Mouse (Mus musculus) intestine, embryonic 16.5 days (tissue): ENCODE measurements at regions not wholly inside any gene's neighbourhood (a gene's known extent, or its start where the extent isn't known, plus 50 kb on each side); places are given as distances from the start of the nearest gene placed in this dataset.
"Not testable (repeated sequence)": the region's sequence is repeated elsewhere in the genome, so short reads cannot be mapped to it uniquely, and the experiment has no call there.

Experiments
- ATAC-seq: fragments of 200-750 bp; cut with Nextera tagmentation; 2 replicates; pipeline ENCODE4 v1.8.0; 2017; ENCODE audit warnings: moderate TSS enrichment, moderate library complexity
- H3K27ac ChIP-seq: fragments of 300-500 bp; sonication (generic); 2 replicates; pipeline ENCODE4 v1.5.1; 2014; ENCODE audit warnings: mild to moderate bottlenecking, low read length
- H3K27me3 ChIP-seq: fragments of 300-500 bp; sonication (generic); replicated peaks from 2 replicates; pipeline ENCODE4 v1.6.1; 2014; ENCODE audit warnings: low read length, control low read depth, mixed read lengths; ENCODE audit not compliant: control insufficient read depth, insufficient read depth
- H3K36me3 ChIP-seq: fragments of 300-500 bp; sonication (generic); 2 replicates; pipeline ENCODE4 v1.6.1; 2014; ENCODE audit warnings: low read length, control low read depth; ENCODE audit not compliant: control insufficient read depth, insufficient read depth
- H3K4me1 ChIP-seq: fragments of 300-500 bp; sonication (generic); 2 replicates; pipeline ENCODE4 v1.6.1; 2014; ENCODE audit warnings: low read length, control low read depth, mixed read lengths; ENCODE audit not compliant: control insufficient read depth, insufficient read depth
- H3K4me2 ChIP-seq: fragments of 300-500 bp; sonication (generic); 2 replicates; pipeline ENCODE4 v1.6.1; 2014; ENCODE audit warnings: low read depth, low read length, control low read depth
- H3K4me3 ChIP-seq: fragments of 300-500 bp; sonication (generic); 2 replicates; pipeline ENCODE4 v1.5.1; 2014; ENCODE audit warnings: mild to moderate bottlenecking, low read length
- H3K9ac ChIP-seq: fragments of 300-500 bp; sonication (generic); 2 replicates; pipeline ENCODE4 v1.6.1; 2014; ENCODE audit warnings: low read depth, low read length
- H3K9me3 ChIP-seq: fragments of 300-500 bp; sonication (generic); 2 replicates; pipeline ENCODE4 v1.6.1; 2016; ENCODE audit warnings: low read length, control low read depth; ENCODE audit not compliant: control insufficient read depth
- WGBS: fragments of 180-500 bp; shearing (Covaris S2); extraction: QIAGEN DNeasy Blood & Tissue Kit; methylation state at CpG from one replicate; pipeline ENCODE4 v1.1.7; 2014; 5-methylcytosine and 5-hydroxymethylcytosine counted together

GRCm38 (mm10) chr8:20264106-20264505 is 98.9 kb downstream of the Gm15319 start:
- not testable (repeated sequence) for H3K9ac ChIP-seq, H3K4me1 ChIP-seq, H3K9me3 ChIP-seq, H3K36me3 ChIP-seq, H3K27ac ChIP-seq, ATAC-seq, H3K27me3 ChIP-seq, H3K4me2 ChIP-seq, H3K4me3 ChIP-seq
- WGBS: 86% methylated on average over 3 of the region's 3 CpGs

- H3K9ac ChIP-seq, H3K4me3 ChIP-seq: not testable (repeated sequence)
- WGBS: 78% methylated on average over 6 of the region's 7 CpGs
Observed at GRCm38 (mm10) chr8:20262847-20263570, 100.0 kb downstream of the Gm15319 start.

GRCm38 (mm10) chr8:20262253-20262652 is 100.8 kb downstream of the Gm15319 start:
- not testable (repeated sequence) for H3K4me3 ChIP-seq, H3K27me3 ChIP-seq, H3K36me3 ChIP-seq, H3K4me2 ChIP-seq, H3K9ac ChIP-seq, H3K27ac ChIP-seq, H3K9me3 ChIP-seq, H3K4me1 ChIP-seq
- peak; percentile 60; the same call in 1 of the 2 replicates for ATAC-seq
- no CpG with 5 or more reads among the region's 3 CpGs for WGBS

More at GRCm38 (mm10) chr8:20262847-20263570, 100.0 kb downstream of the Gm15319 start:
- not testable (repeated sequence) for H3K9me3 ChIP-seq, H3K4me2 ChIP-seq, H3K4me1 ChIP-seq, H3K27me3 ChIP-seq, ATAC-seq, H3K27ac ChIP-seq, H3K36me3 ChIP-seq

GRCm38 (mm10) chr8:20261452-20262181 is 101.4 kb downstream of the Gm15319 start:
- H3K4me2 ChIP-seq, H3K27ac ChIP-seq, H3K9ac ChIP-seq, H3K9me3 ChIP-seq, H3K27me3 ChIP-seq, H3K36me3 ChIP-seq, H3K4me1 ChIP-seq, H3K4me3 ChIP-seq: not testable (repeated sequence)
- 57% methylated on average over 5 of the region's 9 CpGs for WGBS
- peak; percentile 67; the same call in 1 of the 2 replicates for ATAC-seq

GRCm38 (mm10) chr8:20261007-20261406 is 102.0 kb downstream of the Gm15319 start:
- not testable (repeated sequence) for H3K27me3 ChIP-seq, H3K9ac ChIP-seq, ATAC-seq, H3K4me2 ChIP-seq, H3K4me3 ChIP-seq, H3K36me3 ChIP-seq, H3K4me1 ChIP-seq, H3K9me3 ChIP-seq, H3K27ac ChIP-seq
- WGBS: no CpG with 5 or more reads among the region's 2 CpGs

- not testable (repeated sequence) for H3K4me3 ChIP-seq, ATAC-seq, H3K27ac ChIP-seq, H3K9me3 ChIP-seq, H3K27me3 ChIP-seq, H3K4me2 ChIP-seq, H3K4me1 ChIP-seq, H3K36me3 ChIP-seq, H3K9ac ChIP-seq
- WGBS: 73% methylated on average over 4 of the region's 7 CpGs
Observed at GRCm38 (mm10) chr8:20260125-20260640, 102.8 kb downstream of the Gm15319 start.

- 80% methylated on average over 7 of the region's 8 CpGs for whole genome bisulfite sequencing
- not testable (repeated sequence) for H3K36me3 ChIP-seq, H3K4me2 ChIP-seq, H3K9ac ChIP-seq, H3K27me3 ChIP-seq, H3K4me3 ChIP-seq, H3K4me1 ChIP-seq, H3K9me3 ChIP-seq, ATAC-seq, H3K27ac ChIP-seq
Observed at GRCm38 (mm10) chr8:20259662-20260061, 103.3 kb downstream of the Gm15319 start.
